Mouse (Mus musculus): ENCODE measurements around the gene Pif1. TPM values are rescaled to one million over a fixed set of nuclear protein-coding genes. Genes with fewer than 3 reads are reported as not detected.
A peak's percentile ranks its signal among the peaks of the same experiment; 100 is the strongest.

Pif1 gene
- total RNA-seq, 2 experiments from 2014 or later, result 0.92 TPM; not detected in 1

- no peak for DNase-seq
- intact Hi-C loops (cut with DNase I), result no loop called here
Observed at GRCm38 (mm10) chr9:65556979-65557378, 30.0 kb upstream of the Pif1 start.

GRCm38 (mm10) chr9:65558806-65559205, 28.2 kb upstream of the Pif1 start:
- intact Hi-C loops (cut with DNase I), result no loop called here
- no peak for DNase-seq

DNA sequence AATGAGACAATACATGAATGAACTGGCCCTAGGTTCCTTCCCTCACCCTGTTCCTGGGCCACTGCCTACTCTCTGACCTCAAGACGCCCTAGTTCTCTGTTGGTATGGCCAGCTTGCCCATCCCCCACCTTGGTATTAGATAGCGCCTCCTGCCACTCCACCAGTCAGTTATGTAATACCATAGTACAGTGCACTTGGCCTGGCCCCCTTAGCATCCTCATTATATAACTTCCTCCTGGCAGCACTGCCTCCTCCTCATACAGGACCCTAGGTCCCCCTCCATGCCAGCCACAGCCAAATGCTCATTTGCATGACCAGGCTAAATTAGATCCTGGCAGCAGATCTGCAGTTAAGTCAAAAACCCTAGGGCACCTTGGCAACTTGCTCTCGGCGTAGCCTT, 25.9 kb upstream of the Pif1 start:
- peak; percentile 47 to 63 for DNase-seq
- intact Hi-C loops (cut with DNase I), result no loop called here

DNA sequence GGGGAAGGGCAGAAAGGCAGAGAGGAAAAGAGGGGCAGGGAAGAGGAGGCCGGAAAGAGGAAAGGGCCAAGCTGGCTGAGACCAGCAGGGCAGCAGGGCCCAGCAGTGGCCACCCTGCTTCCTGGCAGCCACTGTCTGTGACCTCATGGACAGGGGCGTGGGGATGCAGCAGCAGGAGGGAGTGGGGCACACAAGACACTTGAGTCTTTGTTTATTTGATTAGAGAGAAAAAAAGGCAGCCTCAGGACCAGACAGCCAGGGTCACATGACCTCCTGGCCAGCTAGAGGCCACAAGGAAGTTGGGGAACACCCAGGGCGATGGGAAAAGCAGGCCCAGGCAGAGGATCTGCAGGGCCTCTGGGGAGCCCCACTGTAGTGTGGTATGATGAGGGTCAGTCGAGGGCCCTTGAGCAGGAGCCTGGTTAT, 24.9 kb upstream of the Pif1 start:
- intact Hi-C loops (cut with DNase I), result no loop called here
- DNase-seq, result peak; percentile 61 to 63

DNA sequence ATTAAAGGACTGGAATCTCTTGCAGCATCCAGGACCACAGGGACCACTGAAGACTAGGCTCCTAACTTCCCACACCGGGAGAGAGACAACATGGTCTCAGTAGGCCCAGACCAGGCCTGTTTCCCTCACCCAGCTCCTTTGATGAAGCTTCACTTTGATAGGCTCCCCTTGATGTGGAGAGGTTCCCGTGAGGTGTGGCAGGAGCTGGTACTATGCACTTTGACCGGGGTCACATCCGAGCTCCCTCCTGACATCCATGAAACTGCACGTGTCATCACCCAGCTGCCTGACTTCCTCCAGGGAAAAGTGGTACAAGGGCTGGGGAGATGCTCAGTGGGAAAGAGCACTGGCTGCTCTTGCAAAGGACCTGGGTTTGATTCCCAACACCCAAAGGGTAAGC, 23.9 kb upstream of the Pif1 start:
- no peak for DNase-seq
- intact Hi-C loops (cut with DNase I), result no loop called here

DNA sequence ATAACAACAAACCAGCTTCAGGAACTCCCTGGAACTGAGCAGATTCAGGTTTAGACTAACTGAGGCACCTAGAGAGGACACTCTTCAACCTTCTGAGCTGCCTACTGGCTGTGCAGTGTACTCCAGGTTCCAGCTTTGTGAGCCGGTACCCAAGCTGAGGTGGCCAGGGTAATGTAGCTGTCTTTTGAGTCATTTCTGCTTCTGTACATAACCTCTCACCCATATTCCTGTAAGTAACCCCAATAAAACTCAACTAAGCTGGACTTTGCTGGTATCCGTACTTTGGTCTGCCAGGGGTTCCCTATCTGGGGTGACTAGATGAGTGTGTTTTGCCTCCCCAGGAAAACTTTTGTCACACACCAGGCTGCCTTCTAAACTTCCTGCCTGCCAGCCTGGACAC, 22.3 kb upstream of the Pif1 start:
- intact Hi-C loops (cut with DNase I), result no loop called here
- no peak for DNase-seq

- peak in 1 of 2 experiments; percentile 13 for DNase-seq
- intact Hi-C loops (cut with DNase I), result no loop called here
Observed at GRCm38 (mm10) chr9:65568787-65569186, 18.2 kb upstream of the Pif1 start.

GRCm38 (mm10) chr9:65569491-65569971, 17.4 kb upstream of the Pif1 start:
- intact Hi-C loops (cut with DNase I), result no loop called here

GRCm38 (mm10) chr9:65572837-65573236, 14.1 kb upstream of the Pif1 start:
- intact Hi-C loops (cut with DNase I), result no loop called here
- DNase-seq, result no peak

More at GRCm38 (mm10) chr9:65569491-65569971, 17.4 kb upstream of the Pif1 start:
- DNase-seq, result peak; percentile 50 to 55

GRCm38 (mm10) chr9:65574513-65575392, 12.2 kb upstream of the Pif1 start:
- DNase-seq, result peak in 1 of 2 experiments; percentile 13
- intact Hi-C loops (cut with DNase I), result no loop called here

GRCm38 (mm10) chr9:65575393-65576196, 11.4 kb upstream of the Pif1 start:
- intact Hi-C loops (cut with DNase I), result no loop called here
- peak in 1 of 2 experiments; percentile 16 for DNase-seq

DNA sequence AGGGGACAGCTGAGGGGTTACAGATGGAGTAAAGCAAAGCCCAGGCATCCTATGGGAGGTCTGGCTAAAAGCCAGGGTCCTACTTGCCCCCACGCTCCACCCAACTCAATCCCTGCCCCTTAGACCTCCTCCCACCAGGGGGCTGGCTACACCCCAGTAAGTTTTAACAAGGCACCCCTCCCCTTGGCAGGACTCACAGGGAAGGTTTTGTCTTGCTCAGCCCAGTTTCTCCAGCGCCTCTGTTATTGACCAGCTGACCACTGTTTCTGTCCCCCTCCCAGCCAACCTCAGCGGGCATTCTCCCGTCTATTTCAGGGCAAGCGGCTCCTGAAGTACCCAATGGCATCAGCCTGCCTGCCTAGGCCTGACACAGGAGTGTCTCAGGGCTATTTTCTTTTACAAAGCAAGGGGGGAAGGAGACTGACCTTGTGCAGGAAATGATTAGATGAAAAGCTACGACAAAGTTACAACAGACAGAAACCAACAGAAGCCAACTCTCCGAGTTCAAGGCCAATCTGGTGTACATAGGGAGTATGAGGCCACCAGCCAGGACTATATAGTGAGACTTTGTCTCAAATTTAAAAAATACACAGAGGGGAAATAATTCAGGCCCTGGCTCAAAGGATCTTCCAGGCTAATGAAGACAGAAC, 10.0 kb upstream of the Pif1 start:
- peak; percentile 32 to 42 for DNase-seq
- intact Hi-C loops (cut with DNase I), result no loop called here

GRCm38 (mm10) chr9:65577511-65578196, 9.3 kb upstream of the Pif1 start:
- intact Hi-C loops (cut with DNase I), result no loop called here
- DNase-seq, result no peak

DNA sequence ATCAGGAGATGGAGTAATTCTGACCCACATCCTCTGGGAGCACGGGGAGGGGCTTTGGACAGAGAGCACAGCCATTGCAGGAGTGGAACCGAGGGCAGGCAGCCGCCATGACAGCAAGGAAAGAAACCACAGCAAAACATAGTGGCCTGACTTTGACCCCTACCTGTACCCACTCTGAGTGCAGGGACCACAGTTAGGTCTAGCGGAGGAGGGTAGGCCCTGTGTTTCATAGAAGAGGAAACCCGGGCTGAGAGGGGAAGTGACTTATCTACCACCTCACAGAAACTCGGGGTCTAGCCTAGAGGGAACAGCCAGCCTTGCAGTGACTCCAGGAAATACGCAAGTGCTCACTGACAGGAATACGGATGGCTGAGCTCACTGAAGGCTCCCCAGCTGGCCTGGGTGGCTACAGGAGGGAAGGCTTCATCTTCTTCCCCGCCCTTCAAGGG, 8.1 kb upstream of the Pif1 start:
- intact Hi-C loops (cut with DNase I), result no loop called here
- DNase-seq, result peak; percentile 24 to 29

GRCm38 (mm10) chr9:65579781-65580371, 7.1 kb upstream of the Pif1 start, which contains the start of gene Plekho2:
Plekho2 (minus strand) TSS chr9:65580040.
- DNase-seq, result peak; percentile 86 to 93
- intact Hi-C loops (cut with DNase I), result no loop called here

DNA sequence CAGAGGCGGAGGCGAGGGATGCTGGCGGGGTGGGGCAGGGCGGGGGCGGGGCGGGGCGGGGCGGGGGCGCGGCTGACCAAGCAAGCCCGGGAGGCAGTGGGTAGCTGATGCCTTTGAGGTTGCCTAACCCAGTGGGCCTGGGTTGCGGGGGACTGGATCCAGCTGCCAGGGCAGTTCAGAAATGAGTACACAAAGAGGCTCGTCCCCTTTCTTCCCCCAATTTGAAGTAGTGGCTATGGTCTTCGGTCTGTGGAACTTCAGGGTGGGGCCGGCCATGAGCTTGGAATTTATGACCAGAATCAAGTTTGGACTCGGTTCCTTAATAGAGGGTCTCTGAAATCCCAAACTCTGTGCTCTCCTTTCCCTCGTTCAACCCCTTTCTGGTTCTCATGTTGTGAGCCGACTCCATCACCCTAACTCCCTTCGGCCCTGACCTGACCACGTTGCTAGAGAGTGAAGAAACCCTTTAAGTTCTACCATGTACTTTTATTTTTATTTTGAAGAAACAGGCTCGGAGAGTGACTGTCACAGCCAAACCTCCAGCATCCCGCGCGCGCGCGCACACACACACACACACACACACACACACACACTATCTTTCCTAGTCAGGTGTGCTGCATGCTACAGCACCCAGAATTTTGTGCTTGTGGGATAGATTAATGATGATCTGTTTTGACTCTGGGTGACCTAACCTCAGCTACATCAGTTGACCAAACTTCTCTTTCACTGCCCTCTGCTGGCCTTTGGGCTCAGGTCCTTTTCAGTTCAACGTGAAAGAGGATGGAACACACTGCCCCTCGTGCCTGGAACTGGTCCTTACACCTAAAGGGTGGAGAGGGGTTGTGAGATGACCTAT, 6.3 kb upstream of the Pif1 start:
- intact Hi-C loops (cut with DNase I), result loop anchor here (1.0 kb wide), 1 partner anchor 56 kb away; no protein-coding TSS in a partner anchor
- peak; percentile 77 to 87 for DNase-seq

GRCm38 (mm10) chr9:65583045-65583444, 3.9 kb upstream of the Pif1 start:
- intact Hi-C loops (cut with DNase I), result no loop called here
- DNase-seq, result no peak

DNA sequence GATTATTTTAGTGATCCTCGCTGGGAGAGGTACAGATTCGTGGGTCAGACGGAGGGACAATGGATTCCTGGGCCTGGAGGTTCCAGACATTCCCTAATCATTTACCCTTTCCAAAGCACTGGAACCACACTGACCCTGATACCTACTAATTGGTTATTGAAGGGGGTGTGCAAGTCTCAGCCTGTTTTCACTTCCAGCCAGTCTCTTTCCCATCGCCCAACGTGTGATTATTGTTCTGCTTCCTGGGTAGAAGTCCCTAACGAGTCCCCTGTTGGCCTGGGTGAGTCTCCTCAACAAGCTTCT, 261 bp downstream of the Pif1 start:
- intact Hi-C loops (cut with DNase I), result no loop called here
- DNase-seq, result no peak
